Mouse (Mus musculus) stomach, embryonic 14.5 days (tissue): Measurements from ENCODE around the gene Parp11. TPM values are rescaled to one million over a fixed set of nuclear protein-coding genes. Genes with fewer than 3 reads are reported as not detected.

Experiments
- ATAC-seq: fragments of 200-750 bp; cut with Nextera tagmentation; 2 replicates; pipeline ENCODE4 v1.8.0; 2017; ENCODE audit warnings: low read depth, moderate TSS enrichment; ENCODE audit not compliant: insufficient number of reproducible peaks, insufficient read depth, low FRiP score
- H3K27ac ChIP-seq: fragments of 300-500 bp; sonication (generic); 2 replicates; pipeline ENCODE4 v1.5.1; 2014; ENCODE audit warnings: mild to moderate bottlenecking, low read length, moderate library complexity, mixed read lengths
- H3K27me3 ChIP-seq: fragments of 300-500 bp; sonication (generic); 2 replicates; pipeline ENCODE4 v1.6.1; 2014; ENCODE audit warnings: low read length, control low read depth, mixed read lengths; ENCODE audit not compliant: control insufficient read depth, insufficient read depth
- H3K36me3 ChIP-seq: fragments of 300-500 bp; sonication (generic); 2 replicates; pipeline ENCODE4 v1.6.1; 2014; ENCODE audit warnings: mild to moderate bottlenecking, control low read depth, low read length, moderate library complexity, mixed read lengths; ENCODE audit not compliant: control insufficient read depth, insufficient read depth
- H3K4me1 ChIP-seq: fragments of 300-500 bp; sonication (generic); 2 replicates; pipeline ENCODE4 v1.6.1; 2014; ENCODE audit warnings: low read length, control low read depth, mixed read lengths; ENCODE audit not compliant: control insufficient read depth, insufficient read depth
- H3K4me2 ChIP-seq: fragments of 300-500 bp; sonication (generic); replicated peaks from 2 replicates; pipeline ENCODE4 v1.6.1; 2014; ENCODE audit warnings: low read depth, low read length, control low read depth
- H3K4me3 ChIP-seq: fragments of 300-500 bp; sonication (generic); 2 replicates; pipeline ENCODE4 v1.5.1; 2014; ENCODE audit warnings: low read depth, low read length, control low read depth
- H3K9ac ChIP-seq: fragments of 300-500 bp; sonication (generic); replicated peaks from 2 replicates; pipeline ENCODE4 v1.6.1; 2014; ENCODE audit warnings: low read depth, mild to moderate bottlenecking, control low read depth, low read length, moderate library complexity, mixed read lengths
- H3K9me3 ChIP-seq: fragments of 300-500 bp; sonication (generic); 2 replicates; pipeline ENCODE4 v1.6.1; 2016; ENCODE audit warnings: low read depth, low read length, control low read depth; ENCODE audit not compliant: control insufficient read depth
- WGBS: fragments of 180-500 bp; shearing (Covaris S2); extraction: QIAGEN DNeasy Blood & Tissue Kit; methylation state at CpG from one replicate; pipeline ENCODE4 v1.1.7; 2014; 5-methylcytosine and 5-hydroxymethylcytosine counted together
- polyA plus RNA-seq: library from polyadenylated mRNA; unstranded; fragments of >200 nt; fragmentation: Nextera tagmentation; extraction: Ambion mirVana; gene quantifications from 2 replicates; pipeline ENCODE4 v1.2.1, GENCODE M21; 2014

Gene Parp11
- 29.9 and 31.0 TPM in 2 replicates for polyA plus RNA-seq

GRCm38 (mm10) chr6:127446436-127446890, at the start of gene Parp11:
TSS of gene Parp11 (plus strand) at chr6:127446840.
- Histone ChIP-seq H3K9ac (no peak within 1 kb of the TSS), H3K27me3 (no peaks in the 10 kb centered on the region), H3K4me3 (no peak within 1 kb of the TSS), H3K4me1 (no peaks in the 10 kb centered on the region), H3K27ac (no peak within 1 kb of the TSS), H3K4me2 (peak within 1 kb of the TSS; percentile 20; the same call in 1 of the 2 replicates), H3K9me3 (no peaks in the 10 kb centered on the region), H3K36me3 (no peaks in the 10 kb centered on the region)
- no peak for ATAC-seq
- 18% methylated on average over 8 of the region's 8 CpGs for WGBS

GRCm38 (mm10) chr6:127398073-127398472, 48.6 kb upstream of the Parp11 start:
- Histone ChIP-seq H3K4me1 (no peaks in the 10 kb centered on the region), H3K9me3 (no peaks in the 10 kb centered on the region), H3K36me3 (no peaks in the 10 kb centered on the region), H3K4me3 (no peak overlapping the region), H3K9ac (no peak overlapping the region), H3K27ac (no peak overlapping the region), H3K27me3 (no peaks in the 10 kb centered on the region), H3K4me2 (no peak overlapping the region)
- WGBS: 21% methylated on average over 2 of the region's 2 CpGs
- ATAC-seq: peak; percentile 33; the same call in 1 of the 2 replicates

DNA sequence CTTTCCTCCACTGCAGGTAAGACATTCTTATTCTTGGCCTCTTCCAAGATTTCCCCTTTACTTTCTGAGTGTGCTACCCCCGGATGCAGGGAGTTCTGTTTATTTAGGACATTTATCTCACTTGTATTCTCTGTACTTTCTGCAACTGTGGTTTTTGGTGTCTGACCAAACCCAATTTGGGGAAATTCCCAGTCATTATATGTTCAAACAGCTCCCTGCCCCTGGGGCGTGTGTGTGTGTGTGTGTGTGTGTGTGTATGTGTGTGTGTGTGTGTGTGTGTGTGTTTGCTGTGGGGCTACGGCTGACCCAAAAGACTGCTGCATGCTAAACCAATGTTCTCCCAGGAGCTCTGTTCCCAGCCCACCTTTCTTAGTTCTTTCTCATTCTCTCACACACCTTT, 45.2 kb upstream of the Parp11 start:
- WGBS: 36% methylated on average over 3 of the region's 3 CpGs
- no peak overlapping the region for H3K4me2 ChIP-seq
- H3K27me3 ChIP-seq: no peaks in the 10 kb centered on the region
- no peaks in the 10 kb centered on the region for H3K36me3 ChIP-seq
- ATAC-seq: no peak
- H3K9ac ChIP-seq: no peak overlapping the region
- H3K27ac ChIP-seq: no peak overlapping the region
- peaks cover 8% of the 10 kb centered on the region; the same call in 1 of the 2 replicates for H3K4me1 ChIP-seq
- no peaks in the 10 kb centered on the region for H3K9me3 ChIP-seq
- no peak overlapping the region for H3K4me3 ChIP-seq

DNA sequence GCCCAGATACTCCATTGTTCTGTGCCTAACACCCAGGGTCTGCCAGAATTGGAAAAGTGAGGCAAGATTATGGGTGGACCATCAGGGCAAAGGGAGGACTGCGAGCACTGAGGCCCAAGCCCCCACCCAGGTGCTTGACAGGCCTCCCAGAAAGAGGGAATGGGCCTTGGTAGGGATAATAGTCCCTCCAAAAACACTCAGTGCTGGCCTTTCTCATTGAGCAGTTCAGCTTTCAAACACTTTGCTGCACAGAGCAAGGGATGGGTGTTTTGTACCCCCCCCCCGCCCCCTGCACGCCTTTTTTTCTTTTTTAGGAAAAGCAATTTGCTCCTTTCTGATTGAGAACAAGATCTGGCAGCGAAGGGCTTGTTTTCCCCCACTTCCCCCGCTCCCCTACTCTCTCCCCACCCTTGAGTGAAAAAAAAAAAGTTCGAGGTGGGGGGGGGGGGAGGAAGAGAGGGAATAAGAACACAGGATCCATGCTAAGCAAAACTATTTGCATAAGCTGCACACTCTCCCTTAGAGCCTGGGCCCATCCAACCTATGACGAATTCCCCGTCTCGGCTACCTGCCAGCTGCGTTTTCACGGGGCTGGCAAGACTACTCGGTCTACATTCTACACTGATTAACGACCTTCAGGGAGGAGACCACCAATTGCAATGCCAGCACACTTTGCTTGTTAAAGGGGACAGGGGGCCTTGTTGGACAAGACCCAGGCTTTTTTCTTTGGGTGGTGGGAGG, 42.4 kb upstream of the Parp11 start:
- no peaks in the 10 kb centered on the region for H3K27me3 ChIP-seq
- H3K4me2 ChIP-seq: no peak overlapping the region
- no peak overlapping the region for H3K4me3 ChIP-seq
- peak; percentile 51; the same call in 1 of the 2 replicates for ATAC-seq
- H3K9me3 ChIP-seq: no peaks in the 10 kb centered on the region
- H3K9ac ChIP-seq: no peak overlapping the region
- 27% methylated on average over 13 of the region's 13 CpGs for WGBS
- H3K27ac ChIP-seq: no peak overlapping the region
- no peaks in the 10 kb centered on the region for H3K36me3 ChIP-seq
- H3K4me1 ChIP-seq: peaks cover 8% of the 10 kb centered on the region; the same call in 1 of the 2 replicates

- H3K36me3 ChIP-seq: no peaks in the 10 kb centered on the region
- 77% methylated on average over 7 of the region's 7 CpGs for WGBS
- H3K9ac ChIP-seq: no peak overlapping the region
- no peaks in the 10 kb centered on the region for H3K27me3 ChIP-seq
- no peaks in the 10 kb centered on the region for H3K9me3 ChIP-seq
- H3K4me1 ChIP-seq: peaks cover 8% of the 10 kb centered on the region; the same call in 1 of the 2 replicates
- no peak overlapping the region for H3K4me3 ChIP-seq
- H3K4me2 ChIP-seq: no peak overlapping the region
- no peak overlapping the region for H3K27ac ChIP-seq
- ATAC-seq: no peak
Observed at GRCm38 (mm10) chr6:127405682-127406081, 41.0 kb upstream of the Parp11 start.

- no peak overlapping the region for H3K4me2 ChIP-seq
- H3K36me3 ChIP-seq: no peaks in the 10 kb centered on the region
- H3K4me1 ChIP-seq: peaks cover 8% of the 10 kb centered on the region; the same call in 1 of the 2 replicates
- H3K9ac ChIP-seq: no peak overlapping the region
- H3K4me3 ChIP-seq: no peak overlapping the region
- WGBS: 14% methylated on average over 4 of the region's 4 CpGs
- ATAC-seq: no peak
- H3K27me3 ChIP-seq: no peaks in the 10 kb centered on the region
- H3K9me3 ChIP-seq: no peaks in the 10 kb centered on the region
- no peak overlapping the region for H3K27ac ChIP-seq
Observed at GRCm38 (mm10) chr6:127407742-127408141, 38.9 kb upstream of the Parp11 start.

DNA sequence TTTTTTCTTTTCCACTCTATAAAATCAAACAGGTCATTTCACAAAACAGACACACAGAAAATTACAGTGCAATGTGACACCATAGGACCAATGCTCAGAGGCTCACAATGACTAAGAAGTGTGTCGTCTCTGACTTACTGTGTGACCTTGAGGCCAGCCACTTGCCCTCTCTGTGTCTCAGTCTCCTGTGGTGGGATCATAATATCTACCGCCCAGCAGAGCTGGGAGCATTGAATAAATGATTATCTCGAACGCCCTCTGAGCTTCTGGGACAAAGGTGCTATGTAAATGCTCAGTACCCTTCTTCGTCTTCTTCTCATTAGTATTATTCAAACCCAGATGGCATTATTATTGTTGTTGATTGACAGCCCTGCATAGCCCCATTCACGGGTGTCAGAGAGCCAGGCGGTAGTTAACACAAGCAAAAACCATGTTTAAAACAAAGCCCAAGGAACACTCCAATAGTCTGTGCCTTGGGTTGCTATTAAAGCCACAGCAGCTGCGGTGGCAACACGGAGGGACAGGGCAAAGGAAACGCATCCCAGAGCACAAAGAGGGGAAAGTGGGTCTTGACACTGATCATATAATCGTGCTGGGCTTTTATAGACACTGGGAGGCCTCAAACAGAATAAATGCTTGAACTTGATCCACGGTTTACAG, 29.0 kb upstream of the Parp11 start:
- Histone ChIP-seq H3K4me3 (no peak overlapping the region), H3K4me2 (no peak overlapping the region), H3K36me3 (no peaks in the 10 kb centered on the region), H3K4me1 (no peaks in the 10 kb centered on the region), H3K9ac (no peak overlapping the region), H3K27ac (no peak overlapping the region), H3K9me3 (no peaks in the 10 kb centered on the region), H3K27me3 (no peaks in the 10 kb centered on the region)
- WGBS: 70% methylated on average over 12 of the region's 12 CpGs
- ATAC-seq: no peak

DNA sequence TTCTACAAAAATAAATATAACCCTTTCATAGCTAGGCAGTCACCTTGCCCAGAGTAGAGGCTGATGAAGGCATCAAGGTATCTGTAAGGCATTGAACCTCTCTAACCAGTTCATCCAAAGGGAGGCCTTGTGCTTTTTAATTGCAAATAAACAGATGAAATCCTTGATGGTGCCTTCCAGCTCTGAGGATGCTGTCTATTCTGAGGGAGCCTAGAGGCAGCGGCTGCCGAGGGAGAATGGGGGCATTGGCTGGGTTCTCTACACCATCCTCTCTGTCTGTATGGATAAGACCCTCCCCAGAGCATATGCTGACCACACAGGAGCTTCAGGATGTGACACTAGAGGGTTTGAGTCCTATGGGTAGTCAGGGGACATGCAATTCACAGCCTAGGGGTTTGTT, 28.3 kb upstream of the Parp11 start:
- H3K36me3 ChIP-seq: no peaks in the 10 kb centered on the region
- 85% methylated on average over 2 of the region's 2 CpGs for WGBS
- no peak overlapping the region for H3K9ac ChIP-seq
- no peaks in the 10 kb centered on the region for H3K27me3 ChIP-seq
- ATAC-seq: no peak
- H3K9me3 ChIP-seq: no peaks in the 10 kb centered on the region
- no peak overlapping the region for H3K4me3 ChIP-seq
- H3K4me1 ChIP-seq: no peaks in the 10 kb centered on the region
- no peak overlapping the region for H3K27ac ChIP-seq
- no peak overlapping the region for H3K4me2 ChIP-seq
